Mouse (Mus musculus): ENCODE results near the gene Nptn. TPM values are rescaled to one million over a fixed set of nuclear protein-coding genes. Genes with fewer than 3 reads are reported as not detected.

The Nptn gene
- polyA plus RNA-seq, 1 experiment from 2014 or later: 128 TPM

DNA sequence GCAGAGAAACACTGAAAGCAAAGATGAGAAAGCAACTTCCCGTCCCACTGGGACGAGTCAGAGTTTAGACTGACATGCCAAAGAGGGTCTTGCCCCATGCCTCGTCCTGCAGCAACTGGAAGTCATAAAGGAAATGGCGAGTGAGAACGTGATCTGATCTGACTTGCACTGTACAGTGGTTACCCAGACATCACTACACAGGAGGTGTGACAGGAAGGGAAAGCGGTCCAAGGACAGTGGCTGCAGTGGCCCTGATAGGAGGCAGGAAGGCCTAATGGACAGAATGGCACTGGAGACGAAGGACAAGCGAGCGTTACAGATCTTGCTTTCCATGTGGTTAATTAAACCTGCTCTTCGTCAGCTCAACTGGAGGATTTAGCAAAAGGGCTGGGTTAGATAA lies 103.2 kb downstream of the Nptn start:
- WGBS: 75% methylated on average over 10 of the region's 10 CpGs
- Histone ChIP-seq H3K9ac (ENCODE audit: low read depth, low read length) (no peak overlapping the region), H3K4me3 (ENCODE audit: low read length) (no peak overlapping the region), H3K9me3 (ENCODE audit: control insufficient read depth, low read length) (no peaks in the 10 kb centered on the region), H3K4me1 (ENCODE audit: control insufficient read depth, insufficient read depth, low read length) (no peaks in the 10 kb centered on the region), H3K36me3 (ENCODE audit: control insufficient read depth, insufficient read depth, low read length) (no peaks in the 10 kb centered on the region), H3K27ac (ENCODE audit: low read depth, low read length) (no peak overlapping the region), H3K4me2 (replicated peaks; ENCODE audit: low read depth, low read length) (no peak overlapping the region), H3K27me3 (ENCODE audit: control insufficient read depth, insufficient read depth, low read length) (no peaks in the 10 kb centered on the region)
- no peak for ATAC-seq (ENCODE audit: low FRiP score, low TSS enrichment)

DNA sequence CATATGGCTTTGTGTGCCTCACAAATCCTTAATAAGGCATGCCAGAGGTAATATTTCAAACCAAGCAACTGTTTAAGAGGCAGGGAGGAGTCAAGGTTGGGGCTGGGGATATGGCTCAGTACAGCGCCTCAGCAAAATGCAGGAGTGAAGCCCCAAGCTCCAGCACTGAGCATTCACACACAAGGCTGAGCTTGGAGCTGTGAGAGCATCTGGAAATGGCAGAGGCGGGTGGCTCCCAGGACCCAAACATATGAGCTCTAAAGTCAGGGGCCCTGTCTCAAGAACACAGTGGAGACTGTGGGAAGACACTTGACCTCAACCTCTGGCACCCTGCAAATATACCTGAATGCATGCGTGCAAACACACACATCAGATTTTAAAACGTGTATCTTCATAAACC lies 106.0 kb downstream of the Nptn start:
- H3K36me3 ChIP-seq (ENCODE audit: control insufficient read depth, insufficient read depth, low read length): no peaks in the 10 kb centered on the region
- H3K9ac ChIP-seq (ENCODE audit: low read depth, low read length): no peak overlapping the region
- H3K27me3 ChIP-seq (ENCODE audit: control insufficient read depth, insufficient read depth, low read length): no peaks in the 10 kb centered on the region
- WGBS: 57% methylated on average over 4 of the region's 4 CpGs
- H3K27ac ChIP-seq (ENCODE audit: low read depth, low read length): no peak overlapping the region
- no peak overlapping the region for H3K4me3 ChIP-seq (ENCODE audit: low read length)
- ATAC-seq (ENCODE audit: low FRiP score, low TSS enrichment): no peak
- H3K9me3 ChIP-seq (ENCODE audit: control insufficient read depth, low read length): no peaks in the 10 kb centered on the region
- H3K4me1 ChIP-seq (ENCODE audit: control insufficient read depth, insufficient read depth, low read length): no peaks in the 10 kb centered on the region
- H3K4me2 ChIP-seq (replicated peaks; ENCODE audit: low read depth, low read length): no peak overlapping the region

DNA sequence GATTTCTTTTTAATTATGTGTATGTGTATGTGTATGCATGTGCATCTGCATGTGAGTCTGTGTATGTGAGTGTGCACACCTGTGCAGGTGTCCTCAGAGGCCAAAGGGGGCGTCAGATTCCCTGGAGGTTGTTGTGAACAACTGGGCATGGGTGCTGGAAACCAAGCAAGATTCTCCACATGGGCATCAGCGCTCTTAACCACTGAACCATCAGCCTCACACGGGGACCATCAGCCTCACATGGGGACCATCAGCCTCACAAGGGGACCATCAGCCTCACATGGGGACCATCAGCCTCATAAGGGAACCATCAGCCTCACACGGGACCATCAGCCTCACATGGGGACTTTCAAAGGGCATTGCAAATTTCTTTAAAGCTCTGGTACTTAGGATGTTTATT lies 108.7 kb downstream of the Nptn start:
- ATAC-seq (ENCODE audit: low FRiP score, low TSS enrichment): no peak
- no peak overlapping the region for H3K4me3 ChIP-seq (ENCODE audit: low read length)
- H3K4me2 ChIP-seq (replicated peaks; ENCODE audit: low read depth, low read length): no peak overlapping the region
- peaks cover 6% of the 10 kb centered on the region; the same call in 1 of the 2 replicates for H3K9me3 ChIP-seq (ENCODE audit: control insufficient read depth, low read length)
- no peak overlapping the region for H3K27ac ChIP-seq (ENCODE audit: low read depth, low read length)
- WGBS: 86% methylated on average over 4 of the region's 4 CpGs
- H3K4me1 ChIP-seq (ENCODE audit: control insufficient read depth, insufficient read depth, low read length): no peaks in the 10 kb centered on the region
- H3K27me3 ChIP-seq (ENCODE audit: control insufficient read depth, insufficient read depth, low read length): no peaks in the 10 kb centered on the region
- H3K36me3 ChIP-seq (ENCODE audit: control insufficient read depth, insufficient read depth, low read length): no peaks in the 10 kb centered on the region
- no peak overlapping the region for H3K9ac ChIP-seq (ENCODE audit: low read depth, low read length)

DNA sequence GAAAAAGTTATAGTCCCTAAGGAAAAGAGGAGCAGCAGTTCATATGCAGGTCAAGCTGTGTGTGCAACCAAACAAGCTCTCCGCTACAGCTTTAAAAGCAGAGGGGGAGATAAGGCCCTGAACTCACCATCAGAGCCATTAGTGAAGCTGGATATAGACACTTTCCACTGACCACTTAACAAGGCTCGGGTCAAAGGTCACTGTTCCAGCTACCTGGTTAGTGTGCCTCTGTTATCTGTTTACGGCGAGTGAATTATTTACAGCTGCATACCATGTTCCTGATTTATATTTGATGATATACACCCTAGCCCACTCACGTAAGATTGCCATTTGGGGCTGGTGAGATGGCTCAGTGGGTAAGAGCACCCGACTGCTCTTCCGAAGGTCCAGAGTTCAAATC lies 109.4 kb downstream of the Nptn start:
- WGBS: 78% methylated on average over 7 of the region's 7 CpGs
- Histone ChIP-seq H3K27ac (ENCODE audit: low read depth, low read length) (no peak overlapping the region), H3K36me3 (ENCODE audit: control insufficient read depth, insufficient read depth, low read length) (no peaks in the 10 kb centered on the region), H3K27me3 (ENCODE audit: control insufficient read depth, insufficient read depth, low read length) (no peaks in the 10 kb centered on the region), H3K4me1 (ENCODE audit: control insufficient read depth, insufficient read depth, low read length) (no peaks in the 10 kb centered on the region), H3K9me3 (ENCODE audit: control insufficient read depth, low read length) (peaks cover 6% of the 10 kb centered on the region; the same call in 1 of the 2 replicates), H3K4me3 (ENCODE audit: low read length) (no peak overlapping the region), H3K4me2 (replicated peaks; ENCODE audit: low read depth, low read length) (no peak overlapping the region), H3K9ac (ENCODE audit: low read depth, low read length) (no peak overlapping the region)
- ATAC-seq (ENCODE audit: low FRiP score, low TSS enrichment): no peak

DNA sequence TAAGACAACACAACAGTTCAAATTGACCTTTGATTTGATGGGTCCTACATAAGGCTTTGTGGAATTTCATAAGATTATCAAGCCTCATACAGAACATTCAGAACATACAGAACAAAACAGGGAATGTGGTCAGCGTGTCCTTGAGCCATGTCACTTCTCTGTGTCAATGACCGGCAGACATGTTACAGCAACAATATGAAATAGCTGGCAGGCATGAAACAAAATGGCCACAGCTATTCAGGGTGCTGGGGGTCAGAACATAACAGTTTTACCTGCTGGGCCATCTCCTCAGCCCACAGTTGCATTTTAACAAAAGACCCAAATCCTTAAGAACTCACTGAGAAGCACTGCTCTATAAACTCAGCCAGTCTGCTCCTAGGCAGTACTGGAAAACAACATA lies 116.4 kb downstream of the Nptn start:
- Histone ChIP-seq H3K4me1 (ENCODE audit: control insufficient read depth, insufficient read depth, low read length) (no peaks in the 10 kb centered on the region), H3K9me3 (ENCODE audit: control insufficient read depth, low read length) (peaks cover 6% of the 10 kb centered on the region; the same call in 1 of the 2 replicates), H3K4me2 (replicated peaks; ENCODE audit: low read depth, low read length) (no peak overlapping the region), H3K27me3 (ENCODE audit: control insufficient read depth, insufficient read depth, low read length) (no peaks in the 10 kb centered on the region), H3K27ac (ENCODE audit: low read depth, low read length) (no peak overlapping the region), H3K9ac (ENCODE audit: low read depth, low read length) (no peak overlapping the region), H3K36me3 (ENCODE audit: control insufficient read depth, insufficient read depth, low read length) (no peaks in the 10 kb centered on the region), H3K4me3 (ENCODE audit: low read length) (no peak overlapping the region)
- ATAC-seq (ENCODE audit: low FRiP score, low TSS enrichment): no peak
- 98% methylated on average over 2 of the region's 2 CpGs for WGBS

DNA sequence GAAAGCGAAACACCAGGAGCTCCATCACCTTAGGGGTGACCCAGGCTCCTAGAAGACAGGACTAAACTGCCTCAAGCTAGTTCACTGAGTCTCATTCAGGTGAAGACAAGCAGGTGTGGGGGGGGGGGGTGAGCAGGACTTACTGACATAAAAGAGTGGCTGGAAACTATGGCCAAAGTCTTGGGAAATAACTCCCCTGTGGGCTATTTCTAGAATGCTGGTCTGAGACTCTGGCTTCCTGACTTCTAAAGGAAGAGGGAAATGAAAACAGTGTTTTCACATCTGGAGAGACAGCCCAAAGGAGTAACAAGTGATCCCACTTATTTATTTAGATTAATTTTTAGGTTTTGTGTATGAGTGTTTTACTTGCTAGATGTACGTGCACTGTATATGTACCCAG lies 119.7 kb downstream of the Nptn start:
- no peaks in the 10 kb centered on the region for H3K4me1 ChIP-seq (ENCODE audit: control insufficient read depth, insufficient read depth, low read length)
- no peak overlapping the region for H3K4me2 ChIP-seq (replicated peaks; ENCODE audit: low read depth, low read length)
- H3K27ac ChIP-seq (ENCODE audit: low read depth, low read length): no peak overlapping the region
- H3K27me3 ChIP-seq (ENCODE audit: control insufficient read depth, insufficient read depth, low read length): no peaks in the 10 kb centered on the region
- no peak overlapping the region for H3K9ac ChIP-seq (ENCODE audit: low read depth, low read length)
- ATAC-seq (ENCODE audit: low FRiP score, low TSS enrichment): no peak
- H3K4me3 ChIP-seq (ENCODE audit: low read length): no peak overlapping the region
- 89% methylated on average over 2 of the region's 2 CpGs for WGBS
- H3K9me3 ChIP-seq (ENCODE audit: control insufficient read depth, low read length): no peaks in the 10 kb centered on the region
- no peaks in the 10 kb centered on the region for H3K36me3 ChIP-seq (ENCODE audit: control insufficient read depth, insufficient read depth, low read length)

DNA sequence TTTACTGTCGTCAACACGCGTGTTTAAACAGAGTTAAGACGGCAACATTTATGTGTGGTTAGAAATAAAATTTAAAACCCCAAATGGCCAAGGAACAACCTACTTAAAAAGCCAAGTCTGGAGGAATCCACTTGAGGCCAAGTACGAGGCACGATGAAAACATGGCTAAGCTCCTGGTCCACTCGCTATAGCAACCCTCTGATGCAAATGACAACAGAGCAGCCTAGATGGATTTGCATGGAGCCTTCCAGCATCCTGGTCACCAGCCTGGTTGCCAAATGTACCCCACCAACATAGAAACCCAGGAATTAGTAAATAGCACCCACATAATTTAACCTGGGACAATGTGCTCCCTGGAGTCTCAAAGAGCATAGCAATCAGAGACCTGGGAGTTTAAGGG lies 121.7 kb downstream of the Nptn start:
- no peak overlapping the region for H3K9ac ChIP-seq (ENCODE audit: low read depth, low read length)
- 91% methylated on average over 7 of the region's 7 CpGs for WGBS
- ATAC-seq (ENCODE audit: low FRiP score, low TSS enrichment): no peak
- no peaks in the 10 kb centered on the region for H3K27me3 ChIP-seq (ENCODE audit: control insufficient read depth, insufficient read depth, low read length)
- H3K27ac ChIP-seq (ENCODE audit: low read depth, low read length): no peak overlapping the region
- H3K36me3 ChIP-seq (ENCODE audit: control insufficient read depth, insufficient read depth, low read length): no peaks in the 10 kb centered on the region
- no peaks in the 10 kb centered on the region for H3K9me3 ChIP-seq (ENCODE audit: control insufficient read depth, low read length)
- no peak overlapping the region for H3K4me2 ChIP-seq (replicated peaks; ENCODE audit: low read depth, low read length)
- H3K4me1 ChIP-seq (ENCODE audit: control insufficient read depth, insufficient read depth, low read length): no peaks in the 10 kb centered on the region
- H3K4me3 ChIP-seq (ENCODE audit: low read length): no peak overlapping the region

DNA sequence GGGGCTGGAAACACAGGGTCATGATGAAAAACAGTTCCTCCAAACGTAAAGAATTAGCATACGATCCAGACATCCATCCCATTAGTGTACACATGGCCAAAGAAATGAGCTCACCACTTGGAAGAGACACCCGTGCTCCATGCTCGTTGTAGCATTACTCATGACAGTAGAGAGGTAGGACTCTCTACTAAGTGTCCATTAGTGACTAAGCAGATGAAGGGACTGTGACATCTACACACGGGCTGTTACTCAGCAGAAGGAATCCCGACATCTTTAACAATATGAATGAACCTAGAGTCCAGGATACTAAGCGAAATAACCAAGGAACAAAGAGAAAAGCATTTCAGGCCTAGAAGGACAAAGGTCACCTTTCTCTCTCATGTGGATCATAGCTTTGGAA lies 124.0 kb downstream of the Nptn start:
- Histone ChIP-seq H3K27ac (ENCODE audit: low read depth, low read length) (no peak overlapping the region), H3K4me2 (replicated peaks; ENCODE audit: low read depth, low read length) (no peak overlapping the region)
- 85% methylated on average over 7 of the region's 7 CpGs for WGBS

More for the DNA sequence above, 124.0 kb downstream of the Nptn start:
- no peaks in the 10 kb centered on the region for H3K36me3 ChIP-seq (ENCODE audit: control insufficient read depth, insufficient read depth, low read length)
- no peak overlapping the region for H3K4me3 ChIP-seq (ENCODE audit: low read length)
- no peak for ATAC-seq (ENCODE audit: low FRiP score, low TSS enrichment)
- H3K9ac ChIP-seq (ENCODE audit: low read depth, low read length): no peak overlapping the region
- H3K9me3 ChIP-seq (ENCODE audit: control insufficient read depth, low read length): no peaks in the 10 kb centered on the region
- no peaks in the 10 kb centered on the region for H3K27me3 ChIP-seq (ENCODE audit: control insufficient read depth, insufficient read depth, low read length)
- no peaks in the 10 kb centered on the region for H3K4me1 ChIP-seq (ENCODE audit: control insufficient read depth, insufficient read depth, low read length)

Data from kidney, embryonic 14.5 days (tissue).